ENCODE assay signal across 7 mouse cellular contexts in the genomic region with DNA sequence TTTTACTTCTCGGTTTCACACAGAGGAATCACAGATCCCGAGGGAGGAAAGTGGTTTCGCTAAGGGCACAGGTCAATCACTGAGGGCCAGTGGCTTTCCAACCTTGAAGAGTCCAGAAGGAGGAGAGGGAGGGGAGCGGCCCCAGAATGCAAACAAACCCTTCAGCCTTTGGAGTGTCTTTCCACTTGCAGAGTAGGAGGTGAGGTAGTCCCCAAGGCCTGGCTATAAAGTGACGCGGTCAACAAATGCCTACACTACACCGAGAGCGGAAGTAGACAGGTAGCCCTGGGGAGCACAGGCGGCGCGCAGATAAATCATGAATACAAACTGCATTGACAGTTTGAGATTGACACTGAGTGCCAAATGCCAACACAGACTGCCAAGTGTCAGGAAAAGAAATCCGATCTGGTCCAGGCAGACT. TPM values are rescaled to one million over a fixed set of nuclear protein-coding genes. Genes with fewer than 3 reads are reported as not detected.
DNase-seq lines count a peak whose midpoint lies in the region; ATAC-seq and TF ChIP-seq lines count a peak whose summit lies in the region.

No protein-coding gene starts in this region.

- peaks cover 65% of the 10 kb centered on the region for H3K27me3 ChIP-seq in E14TG2a.4 (ENCODE audit: insufficient read depth, low read length)
- peaks cover 19% of the 10 kb centered on the region; the same call in 1 of the 2 replicates for H3K27me3 ChIP-seq in hindbrain, postnatal 0 days (ENCODE audit: insufficient read depth, low read length)
- H3K27me3 ChIP-seq in liver, embryonic 15.5 days, result peaks cover 73% of the 10 kb centered on the region
- no peaks in the 10 kb centered on the region for H3K27me3 ChIP-seq in stomach, postnatal 0 days (ENCODE audit: control insufficient read depth, insufficient read depth, low read length)

- H3K4me1 ChIP-seq in E14TG2a.4 (replicated peaks; ENCODE audit: low read depth, low read length), result peaks cover 55% of the 10 kb centered on the region
- peaks cover 14% of the 10 kb centered on the region; the same call in 1 of the 2 replicates for H3K4me1 ChIP-seq in hindbrain, postnatal 0 days (ENCODE audit: insufficient read depth, low read length)
- H3K4me1 ChIP-seq in liver, embryonic 15.5 days (replicated peaks), result peaks cover 13% of the 10 kb centered on the region
- 0 out of 2 replicates have a peak, but pooled peaks cover 2% of the 10 kb centered on the region for H3K4me1 ChIP-seq in stomach, postnatal 0 days (replicated peaks; ENCODE audit: control insufficient read depth, insufficient read depth)

- DNase-seq in NIH3T3 (ENCODE audit: low read depth), result peak; percentile 68
- DNase-seq in hindbrain, postnatal 0 days (ENCODE audit: low spot score), result no peak
- DNase-seq in stomach, postnatal 0 days (ENCODE audit: low spot score), result peak; percentile 49
- no peak for DNase-seq in adrenal gland, postnatal 14 days
- no peak for DNase-seq in frontal cortex, postnatal 25 days (ENCODE audit: low spot score in 2 of 2)

- TF ChIP-seq EP300 in stomach, postnatal 0 days (optimal IDR thresholded peaks at IDR 0.05), result no peak

- no peak for TF ChIP-seq CTCF in E14TG2a.4 (conservative IDR thresholded peaks at IDR 0.05; ENCODE audit: low read length)
- no peak for TF ChIP-seq CTCF in hindbrain, postnatal 0 days (IDR thresholded peaks at IDR 0.05; ENCODE audit: low read depth)
- TF ChIP-seq CTCF in stomach, postnatal 0 days (IDR thresholded peaks at IDR 0.05; ENCODE audit: low read depth), result no peak

- no peak overlapping the region; the same call in 1 of the 2 replicates for H3K9ac ChIP-seq in hindbrain, postnatal 0 days (replicated peaks; ENCODE audit: low read length)
- no peak overlapping the region for H3K9ac ChIP-seq in liver, embryonic 15.5 days
- no peak overlapping the region for H3K9ac ChIP-seq in stomach, postnatal 0 days (ENCODE audit: low read length)

- H3K36me3 ChIP-seq in E14TG2a.4 (ENCODE audit: insufficient read depth, low read length), result no peaks in the 10 kb centered on the region
- no peaks in the 10 kb centered on the region for H3K36me3 ChIP-seq in hindbrain, postnatal 0 days (ENCODE audit: insufficient read depth, low read length)
- H3K36me3 ChIP-seq in liver, embryonic 15.5 days (replicated peaks), result no peaks in the 10 kb centered on the region
- H3K36me3 ChIP-seq in stomach, postnatal 0 days (ENCODE audit: control insufficient read depth, insufficient read depth, low read length), result no peaks in the 10 kb centered on the region

- peak overlapping the region; percentile 82 for H3K4me3 ChIP-seq in E14TG2a.4 (replicated peaks; ENCODE audit: low read length)
- H3K4me3 ChIP-seq in hindbrain, postnatal 0 days (ENCODE audit: low read length), result peak overlapping the region; percentile 41; the same call in 1 of the 2 replicates
- H3K4me3 ChIP-seq in liver, embryonic 15.5 days (replicated peaks), result no peak overlapping the region
- H3K4me3 ChIP-seq in stomach, postnatal 0 days (ENCODE audit: low read depth, low read length), result peak overlapping the region; percentile 39; the same call in 1 of the 2 replicates

- ATAC-seq in hindbrain, postnatal 0 days, result no peak
- ATAC-seq in liver, embryonic 15.5 days (ENCODE audit: insufficient read depth), result no peak
- ATAC-seq in stomach, postnatal 0 days (ENCODE audit: low FRiP score, low TSS enrichment), result peak; percentile 53; the same call in 1 of the 2 replicates

- no peak overlapping the region for H3K27ac ChIP-seq in hindbrain, postnatal 0 days
- H3K27ac ChIP-seq in liver, embryonic 15.5 days (replicated peaks), result no peak overlapping the region
- no peak overlapping the region for H3K27ac ChIP-seq in stomach, postnatal 0 days (replicated peaks)

- 18% methylated on average over 12 of the region's 12 CpGs for WGBS in hindbrain, postnatal 0 days
- WGBS in liver, embryonic 15.5 days (ENCODE audit: insufficient replicate concordance), result 16% methylated on average over 12 of the region's 12 CpGs
- 22% methylated on average over 12 of the region's 12 CpGs for WGBS in stomach, postnatal 0 days

- peak overlapping the region; percentile 59 for H3K4me2 ChIP-seq in hindbrain, postnatal 0 days (ENCODE audit: low read depth, low read length)
- H3K4me2 ChIP-seq in liver, embryonic 15.5 days, result 0 out of 2 replicates have a peak overlapping the region, but pooled peaks have one; percentile 64
- peak overlapping the region; percentile 69 for H3K4me2 ChIP-seq in stomach, postnatal 0 days (replicated peaks; ENCODE audit: low read depth)

- H3K9me3 ChIP-seq in E14TG2a.4 (ENCODE audit: low read length), result no peaks in the 10 kb centered on the region
- no peaks in the 10 kb centered on the region for H3K9me3 ChIP-seq in hindbrain, postnatal 0 days (ENCODE audit: low read length)
- no peaks in the 10 kb centered on the region for H3K9me3 ChIP-seq in liver, embryonic 15.5 days (replicated peaks)
- no peaks in the 10 kb centered on the region for H3K9me3 ChIP-seq in stomach, postnatal 0 days (ENCODE audit: control insufficient read depth, low read length)

RNA-seq across cellular contexts. Expression of gene Plekhd1, which starts 0.7 kb away (rescaled TPM):
- total RNA-seq in hindbrain, postnatal 0 days (2014; rRNA removed), result 7.1 and 9.8 TPM in 2 replicates
- 6.6 and 7.2 TPM in 2 replicates for polyA plus RNA-seq in hindbrain, postnatal 0 days (2015; fragmentation: Nextera tagmentation; extraction: Ambion mirVana)
- polyA plus RNA-seq in liver, embryonic 15.5 days (2015; fragmentation: Nextera tagmentation; extraction: Ambion mirVana), result 0.18 and 0.30 TPM in 2 replicates
- polyA plus RNA-seq in stomach, postnatal 0 days (2015; fragmentation: Nextera tagmentation; extraction: Ambion mirVana), result 2.2 and 2.3 TPM in 2 replicates
- 0.60 TPM in 1 of 2 replicates, not detected in the other for total RNA-seq in adrenal gland, postnatal 14 days (2021)

RNA-seq across cellular contexts. Expression of gene Erh, which starts 47.5 kb away (rescaled TPM):
- 62.1 and 95.6 TPM in 2 replicates for total RNA-seq in hindbrain, postnatal 0 days (2014; rRNA removed)
- polyA plus RNA-seq in hindbrain, postnatal 0 days (2015; fragmentation: Nextera tagmentation; extraction: Ambion mirVana), result 278 and 295 TPM in 2 replicates
- polyA plus RNA-seq in liver, embryonic 15.5 days (2015; fragmentation: Nextera tagmentation; extraction: Ambion mirVana), result 103 and 115 TPM in 2 replicates
- polyA plus RNA-seq in stomach, postnatal 0 days (2015; fragmentation: Nextera tagmentation; extraction: Ambion mirVana), result 125 and 131 TPM in 2 replicates
- 50.4 and 63.7 TPM in 2 replicates for total RNA-seq in adrenal gland, postnatal 14 days (2021)

RNA-seq across cellular contexts. Expression of gene Slc39a9, which starts 48.0 kb away (rescaled TPM):
- total RNA-seq in hindbrain, postnatal 0 days (2014; rRNA removed), result 19.4 and 33.1 TPM in 2 replicates
- polyA plus RNA-seq in hindbrain, postnatal 0 days (2015; fragmentation: Nextera tagmentation; extraction: Ambion mirVana), result 17.7 and 17.8 TPM in 2 replicates
- polyA plus RNA-seq in liver, embryonic 15.5 days (2015; fragmentation: Nextera tagmentation; extraction: Ambion mirVana), result 10.8 and 12.1 TPM in 2 replicates
- polyA plus RNA-seq in stomach, postnatal 0 days (2015; fragmentation: Nextera tagmentation; extraction: Ambion mirVana), result 15.1 and 15.6 TPM in 2 replicates
- 37.6 and 37.9 TPM in 2 replicates for total RNA-seq in adrenal gland, postnatal 14 days (2021)

Comparison
In these comparisons a context has a peak if more than half of its experiments do, and no peak if none do; other contexts are left out.
1. DNase-seq: peak in NIH3T3 (single experiment) and stomach, postnatal 0 days (single experiment); none in hindbrain, postnatal 0 days (single experiment), adrenal gland, postnatal 14 days (single experiment) and frontal cortex, postnatal 25 days (0 of 2).
2. Peak in every context shown above with its lines, with median percentiles within 50 percentile points of each other: H3K4me2 ChIP-seq.